In the genomic region with DNA sequence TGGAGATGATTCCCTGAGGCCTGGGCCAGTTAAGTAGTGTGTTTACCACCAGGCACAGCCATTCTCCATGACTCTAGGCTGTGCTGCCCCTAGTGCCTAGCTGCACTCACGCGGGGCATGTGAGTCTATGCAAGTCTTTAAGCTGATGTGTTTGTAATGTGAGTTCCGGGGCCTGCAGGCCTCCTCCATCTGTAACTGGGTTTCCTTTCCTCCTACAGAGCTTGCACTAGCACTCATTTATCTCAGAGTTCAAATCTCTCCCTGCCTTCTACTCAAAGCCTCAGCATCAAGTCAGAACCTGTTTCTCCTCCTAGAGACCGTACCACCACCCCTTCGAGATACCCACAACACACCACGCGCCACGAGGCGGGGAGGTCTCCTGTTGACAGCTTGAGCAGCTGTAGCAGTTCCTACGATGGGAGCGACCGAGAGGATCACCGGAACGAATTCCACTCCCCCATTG, we compare ENCODE assay signal across 11 mouse cellular contexts.
DNase-seq lines count a peak whose midpoint lies in the region; ATAC-seq and TF ChIP-seq lines count a peak whose summit lies in the region.
"Had no signal": no experiment of that assay in that cellular context is flagged by ENCODE, and none has a peak within 500 bp of the region (broad histone marks: within the 10 kb centered on the region; RNA-seq: fewer than 3 reads in every experiment).

No protein-coding gene starts in this region.

- H3K27me3 ChIP-seq in forebrain, embryonic 14.5 days (replicated peaks; ENCODE audit: control insufficient read depth, insufficient read depth, low read length) = no peaks in the 10 kb centered on the region
- H3K27me3 ChIP-seq in neural tube, embryonic 15.5 days (replicated peaks) = no peaks in the 10 kb centered on the region
- no peaks in the 10 kb centered on the region for H3K27me3 ChIP-seq in intestine, postnatal 0 days (replicated peaks; ENCODE audit: control insufficient read depth, insufficient read depth, low read length)
- H3K27me3 ChIP-seq: liver, embryonic 15.5 days had no signal

- ATAC-seq in forebrain, embryonic 14.5 days = peak; percentile 73
- ATAC-seq in neural tube, embryonic 15.5 days (ENCODE audit: low FRiP score) = 0 out of 2 replicates have a peak, but pooled peaks have one; percentile 42
- no peak for ATAC-seq in intestine, postnatal 0 days

- no peaks in the 10 kb centered on the region for H3K36me3 ChIP-seq in forebrain, embryonic 14.5 days (ENCODE audit: control insufficient read depth, insufficient read depth, low read length)
- H3K36me3 ChIP-seq in neural tube, embryonic 15.5 days = no peaks in the 10 kb centered on the region
- H3K36me3 ChIP-seq in intestine, postnatal 0 days (ENCODE audit: control insufficient read depth, insufficient read depth) = no peaks in the 10 kb centered on the region
- H3K36me3 ChIP-seq: G1E; liver, embryonic 15.5 days had no signal

- WGBS in forebrain, embryonic 14.5 days = 45% methylated on average over 14 of the region's 14 CpGs
- 43% methylated on average over 14 of the region's 14 CpGs for WGBS in neural tube, embryonic 15.5 days
- 55% methylated on average over 14 of the region's 14 CpGs for WGBS in intestine, postnatal 0 days

- peak; percentile 60 to 72 for DNase-seq in right cerebral cortex, postnatal 10 days (ENCODE audit: low spot score in 2 of 2)
- no peak for DNase-seq in right cerebral cortex, postnatal 36 days (ENCODE audit: low spot score in 2 of 2)
- DNase-seq in cerebellum, adult 8-10 months = peak; percentile 15
- DNase-seq in forebrain, embryonic 14.5 days (ENCODE audit: low spot score) = peak; percentile 75
- DNase-seq in kidney, adult 11 months = no peak
- no peak for DNase-seq in lung, adult 18-20 months

- peak overlapping the region; percentile 42 for H3K9ac ChIP-seq in forebrain, embryonic 14.5 days (ENCODE audit: low read length)
- no peak overlapping the region for H3K9ac ChIP-seq in neural tube, embryonic 15.5 days (replicated peaks)
- H3K9ac ChIP-seq in intestine, postnatal 0 days (ENCODE audit: low read depth, low read length) = no peak overlapping the region
- H3K9ac ChIP-seq: liver, embryonic 15.5 days had no signal

- H3K4me1 ChIP-seq in forebrain, embryonic 14.5 days (ENCODE audit: control insufficient read depth, insufficient read depth, low read length) = no peaks in the 10 kb centered on the region; the same call in 1 of the 2 replicates
- H3K4me1 ChIP-seq in neural tube, embryonic 15.5 days = 0 out of 2 replicates have a peak, but pooled peaks cover 4% of the 10 kb centered on the region
- H3K4me1 ChIP-seq in intestine, postnatal 0 days (replicated peaks; ENCODE audit: control insufficient read depth, insufficient read depth, low read length) = no peaks in the 10 kb centered on the region
- H3K4me1 ChIP-seq: liver, embryonic 15.5 days had no signal

- H3K9me3 ChIP-seq in forebrain, embryonic 14.5 days (replicated peaks; ENCODE audit: control insufficient read depth, low read length) = no peaks in the 10 kb centered on the region
- no peaks in the 10 kb centered on the region for H3K9me3 ChIP-seq in neural tube, embryonic 15.5 days (replicated peaks)
- no peaks in the 10 kb centered on the region for H3K9me3 ChIP-seq in intestine, postnatal 0 days (ENCODE audit: control insufficient read depth)
- H3K9me3 ChIP-seq: G1E; liver, embryonic 15.5 days had no signal

- H3K4me2 ChIP-seq in forebrain, embryonic 14.5 days (ENCODE audit: low read length) = peak overlapping the region; percentile 36
- H3K4me2 ChIP-seq in neural tube, embryonic 15.5 days = peak overlapping the region; percentile 27
- H3K4me2 ChIP-seq in intestine, postnatal 0 days (replicated peaks; ENCODE audit: low read depth) = no peak overlapping the region
- H3K4me2 ChIP-seq: liver, embryonic 15.5 days had no signal

- no peak for TF ChIP-seq CTCF in intestine, postnatal 0 days (IDR thresholded peaks at IDR 0.05; ENCODE audit: low read depth)

- H3K4me3 ChIP-seq in forebrain, embryonic 14.5 days (ENCODE audit: low read depth, low read length) = 0 out of 2 replicates have a peak overlapping the region, but pooled peaks have one; percentile 2
- H3K4me3 ChIP-seq in neural tube, embryonic 15.5 days (replicated peaks) = no peak overlapping the region
- H3K4me3 ChIP-seq in intestine, postnatal 0 days (ENCODE audit: low read depth, low read length) = no peak overlapping the region
- H3K4me3 ChIP-seq: liver, embryonic 15.5 days; myocyte had no signal

- peak overlapping the region; percentile 70; the same call in 1 of the 2 replicates for H3K27ac ChIP-seq in forebrain, embryonic 14.5 days (ENCODE audit: low read depth, low read length)
- H3K27ac ChIP-seq in neural tube, embryonic 15.5 days (replicated peaks) = no peak overlapping the region
- no peak overlapping the region for H3K27ac ChIP-seq in intestine, postnatal 0 days (ENCODE audit: low read depth, low read length)
- H3K27ac ChIP-seq: liver, embryonic 15.5 days had no signal

Comparison
In these comparisons a context has a peak if more than half of its experiments do, and no peak if none do; other contexts are left out.
1. DNase-seq: peak in right cerebral cortex, postnatal 10 days (2 of 2), cerebellum, adult 8-10 months (single experiment) and forebrain, embryonic 14.5 days (single experiment); none in right cerebral cortex, postnatal 36 days (0 of 2), kidney, adult 11 months (single experiment) and lung, adult 18-20 months (0 of 2).